Mouse (Mus musculus) heart, postnatal 4 days (tissue): ENCODE measurements around the gene Cyp3a13. TPM values are rescaled to one million over a fixed set of nuclear protein-coding genes. Genes with fewer than 3 reads are reported as not detected.
"Not testable (repeated sequence)": the region's sequence is repeated elsewhere in the genome, so short reads cannot be mapped to it uniquely, and the experiment has no call there.

ENCODE experiments used
- DNase-seq: peaks from one replicate; pipeline ENCODE4 v3.0.0; 2021
- total RNA-seq, 2 experiments: library from RNA; stranded (reverse); gene quantifications; 2 replicates each; pipeline ENCODE4 v1.2.3; 2021

The Cyp3a13 gene
- under 1 TPM; 0.09 to 0.17 TPM for total RNA-seq

DNA sequence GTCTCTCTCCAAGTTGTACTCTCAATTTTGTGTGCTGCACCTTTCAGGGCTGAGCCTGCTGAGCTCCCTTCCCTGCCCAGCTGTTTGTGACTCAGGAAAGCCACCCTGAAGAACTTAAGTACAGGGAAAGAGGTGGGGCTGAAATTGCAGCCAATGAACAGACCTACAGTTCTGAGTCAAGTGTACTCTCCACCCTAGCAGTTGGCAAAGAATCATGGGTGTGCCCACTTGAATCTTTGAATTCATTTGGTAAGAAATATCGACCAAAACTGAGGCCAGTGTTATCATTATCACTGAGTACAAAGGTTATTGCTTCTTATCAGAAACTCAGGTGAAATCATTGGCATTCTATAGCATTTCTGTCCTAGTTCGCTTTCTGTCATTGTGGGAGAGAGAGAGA is at the start of gene Cyp3a13:
Gene Cyp3a13 (minus strand): TSS at position 88 of the 400 bp plus-strand sequence.
- DNase-seq: no peak

DNA sequence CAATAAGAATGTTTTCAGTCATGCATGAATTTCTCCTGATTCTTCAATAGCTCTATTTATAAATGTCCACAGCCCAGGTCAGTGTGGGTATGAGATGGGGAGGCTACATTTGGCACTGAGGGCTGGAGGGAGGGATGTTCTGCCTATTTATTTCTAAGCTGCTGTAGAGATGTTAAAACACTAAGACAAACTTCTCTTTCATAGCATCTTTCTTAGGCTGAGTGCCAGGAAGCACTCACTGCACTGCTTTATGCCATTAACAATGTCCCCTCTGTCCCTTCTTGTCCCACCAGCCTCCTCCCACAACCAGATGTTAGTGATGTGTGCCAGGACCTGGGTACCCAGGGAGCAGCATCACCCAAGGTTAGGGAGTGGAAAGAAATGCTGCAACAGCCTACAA is 45.1 kb upstream of the Cyp3a13 start:
- no peak for DNase-seq

DNA sequence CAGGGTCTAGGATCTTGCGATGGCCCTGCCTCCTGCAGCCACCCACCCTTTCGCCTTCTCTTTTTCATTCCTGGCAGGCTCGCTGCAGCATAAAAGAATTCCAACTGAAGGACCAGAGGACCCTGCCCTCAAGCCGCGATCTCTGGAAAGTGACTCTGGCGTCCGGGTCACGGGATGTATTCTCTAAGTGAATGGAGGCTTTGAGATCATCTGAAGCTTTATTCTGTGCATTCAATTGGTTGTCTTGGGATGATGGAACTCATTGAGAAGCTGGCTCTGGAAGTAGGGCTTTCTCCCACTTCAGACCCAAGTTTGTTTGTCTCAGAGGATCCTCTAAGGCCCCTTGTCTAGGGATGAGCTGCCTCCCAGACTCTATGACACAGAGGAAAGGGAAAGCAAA is 41.5 kb upstream of the Cyp3a13 start, which contains the start of gene Gjc3:
Gene Gjc3 (minus strand): TSS at position 154 of the 400 bp plus-strand sequence.
- DNase-seq: no peak

DNA sequence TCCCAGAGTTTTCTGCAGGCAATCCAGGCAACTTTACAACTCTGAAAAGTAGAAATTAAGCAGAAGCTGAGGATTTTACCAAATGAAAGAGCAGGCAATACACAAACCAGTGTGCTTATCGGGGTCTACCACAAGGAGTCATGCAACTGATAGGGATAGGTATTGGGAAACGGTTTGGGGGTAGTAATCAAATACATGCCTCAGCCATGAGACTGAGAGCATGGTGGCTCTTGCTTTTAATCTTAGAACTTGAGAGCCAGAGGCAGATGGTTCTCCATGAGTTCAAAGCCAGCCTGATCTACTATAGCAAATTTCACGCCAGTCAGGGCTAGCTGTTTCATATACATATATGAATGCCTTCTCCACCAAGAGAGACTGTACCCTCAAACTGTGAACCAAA is 35.0 kb upstream of the Cyp3a13 start:
- DNase-seq: no peak

DNA sequence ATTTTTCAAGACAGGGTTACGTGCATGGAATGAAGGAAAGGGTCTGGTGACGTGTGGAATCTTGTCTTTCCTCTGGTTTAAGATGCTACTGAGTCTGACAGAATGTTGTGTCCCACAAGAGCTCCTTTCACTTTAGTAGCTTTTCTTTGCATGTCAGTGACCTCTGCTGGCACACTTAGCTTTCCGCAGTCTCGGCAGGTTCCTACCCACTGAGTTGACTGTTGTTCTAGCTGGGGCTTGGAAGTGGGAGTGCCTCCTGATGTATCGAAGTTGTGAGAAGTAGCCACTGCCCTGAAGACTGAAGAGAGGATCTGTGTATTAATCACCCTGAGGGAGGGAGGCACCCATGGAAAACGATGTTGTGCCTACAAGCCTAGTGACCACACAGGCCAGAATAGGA is 29.8 kb upstream of the Cyp3a13 start:
- peak; percentile 25 for DNase-seq

DNA sequence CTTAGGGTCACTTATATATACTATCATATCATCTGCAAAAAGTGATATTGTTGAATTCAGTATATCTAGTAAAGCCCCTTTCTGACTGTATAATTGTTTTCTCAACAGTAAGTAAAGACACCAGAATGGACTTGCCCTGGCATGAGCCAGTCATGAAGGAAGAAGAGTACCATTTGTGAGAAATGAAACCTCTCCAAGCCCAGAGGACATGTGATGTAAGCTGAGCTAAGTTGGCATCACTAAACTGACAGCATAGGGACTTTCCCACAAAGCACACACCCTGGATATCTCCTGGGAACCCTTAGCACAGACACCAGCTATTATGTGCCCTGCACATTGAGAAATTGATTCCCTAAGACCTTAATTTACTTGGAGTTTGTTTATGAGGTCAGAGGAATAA is 25.9 kb upstream of the Cyp3a13 start:
- DNase-seq: no peak

DNA sequence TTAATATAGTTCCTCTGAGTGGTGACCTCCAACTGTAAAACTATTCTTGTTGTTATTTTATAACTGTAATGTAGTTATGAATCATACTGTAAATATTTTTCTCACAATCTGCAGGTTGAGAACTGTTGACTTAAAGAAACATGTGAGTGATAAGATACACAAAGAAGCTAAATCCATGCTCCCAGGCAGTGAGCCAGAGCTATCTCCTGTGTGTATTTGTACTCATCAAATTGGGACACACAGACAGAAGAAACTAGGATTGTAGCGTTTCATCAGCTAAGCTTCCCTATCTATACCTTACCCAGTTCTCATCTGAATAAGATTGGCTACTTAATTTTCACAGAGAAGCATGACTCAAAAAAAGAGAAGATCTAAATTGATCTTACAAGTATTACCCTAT is 21.7 kb upstream of the Cyp3a13 start:
- no peak for DNase-seq

DNA sequence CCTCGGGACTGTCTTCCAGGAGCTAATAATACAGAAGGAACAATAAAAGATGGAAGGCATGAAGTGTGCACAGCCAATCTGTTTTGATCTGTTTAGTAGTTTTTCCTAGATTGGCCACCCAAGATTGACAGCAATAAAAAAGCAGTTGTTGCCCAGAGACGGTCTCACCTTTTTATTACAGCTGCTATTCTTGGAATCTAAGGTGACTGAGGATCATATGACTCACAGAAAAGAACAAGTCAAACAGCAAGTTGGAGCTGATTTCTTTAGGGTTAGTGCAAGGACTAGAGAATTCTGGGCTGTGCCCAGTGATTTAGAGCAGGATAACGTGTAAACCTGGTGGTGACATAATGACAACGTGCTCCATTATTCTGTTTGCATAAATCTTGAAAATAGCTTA is 19.5 kb upstream of the Cyp3a13 start:
- DNase-seq: no peak

DNA sequence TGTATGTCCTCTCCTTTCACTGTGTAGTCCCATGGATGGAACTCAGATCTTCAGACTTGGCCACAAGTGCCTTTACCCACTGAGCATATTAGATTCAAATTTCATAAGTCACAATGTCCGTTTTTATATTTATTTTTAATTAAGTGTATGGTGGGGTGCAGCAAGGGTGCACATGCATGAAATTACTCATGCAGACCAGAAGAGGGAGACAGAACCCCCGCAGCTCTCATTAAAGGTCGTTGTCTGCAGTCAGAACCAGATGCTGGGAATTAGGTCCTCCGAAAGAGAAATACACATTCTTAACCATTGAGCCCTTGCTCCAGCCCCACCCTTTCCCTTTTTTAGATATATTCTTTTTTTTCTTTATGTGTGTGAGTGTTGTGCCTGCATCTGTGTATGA is 15.8 kb upstream of the Cyp3a13 start:
- no peak for DNase-seq

DNA sequence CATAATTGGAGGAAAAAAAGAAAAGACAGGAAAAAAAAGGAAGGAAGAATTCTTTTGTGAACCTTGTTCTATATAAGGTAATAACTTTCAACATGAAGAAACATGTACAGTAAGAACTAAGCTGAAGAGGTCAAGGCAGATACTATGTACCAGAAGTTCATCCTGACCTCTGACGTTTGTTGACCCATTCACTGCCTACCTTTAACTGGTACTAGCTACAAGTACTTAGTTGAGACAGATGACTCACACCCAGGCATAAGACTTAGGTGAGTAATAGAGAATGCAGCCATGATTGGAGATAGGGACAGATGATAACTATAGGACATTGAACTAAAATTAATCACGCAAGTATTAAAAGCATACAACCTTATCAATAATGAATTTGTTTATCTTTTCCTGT is 15.1 kb upstream of the Cyp3a13 start:
- DNase-seq: no peak

DNA sequence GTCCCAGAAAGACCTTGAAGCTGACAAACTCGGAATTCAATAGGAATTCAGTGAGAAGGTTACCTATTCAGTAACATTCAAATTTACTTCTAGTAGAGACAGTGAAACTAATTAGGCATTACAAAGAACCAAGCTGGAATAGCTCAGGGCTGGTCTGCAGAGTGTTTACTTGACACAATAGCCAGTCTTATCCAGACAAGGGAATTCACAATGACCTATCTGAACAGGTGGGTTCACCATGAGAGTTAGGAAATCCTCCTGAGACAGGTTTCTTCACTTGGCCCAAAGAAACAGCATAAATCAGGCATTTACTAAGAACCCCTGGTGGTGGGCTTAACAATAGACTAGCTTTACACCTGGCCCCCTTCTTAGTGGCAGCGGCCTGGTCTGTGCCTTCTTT is 12.5 kb upstream of the Cyp3a13 start:
- DNase-seq: not testable (repeated sequence)

DNA sequence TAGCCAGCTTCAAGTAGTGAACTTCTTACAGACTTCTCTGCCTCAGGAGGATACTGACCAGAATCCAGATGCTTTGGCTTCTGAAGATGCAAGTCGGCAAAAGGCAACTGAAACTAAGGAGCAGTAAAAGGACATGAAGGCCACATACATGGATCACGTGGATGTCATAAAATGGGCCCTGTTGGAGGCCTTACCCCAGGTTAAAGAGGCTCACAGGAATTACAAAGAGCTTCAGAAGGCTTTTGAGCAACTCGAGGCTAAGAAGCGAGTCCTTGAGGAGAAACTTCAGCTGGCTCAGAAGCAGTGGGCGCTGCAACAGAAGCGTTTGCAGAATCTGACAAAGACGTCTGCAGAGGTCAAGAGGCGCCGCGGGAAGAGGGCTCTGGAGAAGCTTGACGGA is 7.0 kb upstream of the Cyp3a13 start:
- no peak for DNase-seq

DNA sequence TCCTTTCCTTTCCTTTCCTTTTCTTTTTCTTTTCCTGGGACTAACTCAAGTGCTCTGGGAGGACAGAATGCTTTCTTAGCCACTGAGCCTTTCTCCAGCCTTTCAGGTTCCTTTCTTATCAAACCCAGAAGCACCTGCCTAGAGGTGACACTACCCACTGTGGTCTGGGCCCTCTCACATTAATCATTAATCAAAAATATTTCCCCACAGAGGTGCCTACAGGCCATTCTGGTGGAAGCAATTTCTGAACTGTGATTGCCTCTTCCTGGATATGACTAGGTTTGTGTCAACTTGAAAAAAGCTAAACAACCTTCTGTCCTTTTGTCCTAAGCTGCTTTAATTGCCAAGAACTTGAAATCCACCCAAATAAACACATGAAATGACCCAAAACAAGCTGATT is 752 bp upstream of the Cyp3a13 start:
- DNase-seq: no peak

DNA sequence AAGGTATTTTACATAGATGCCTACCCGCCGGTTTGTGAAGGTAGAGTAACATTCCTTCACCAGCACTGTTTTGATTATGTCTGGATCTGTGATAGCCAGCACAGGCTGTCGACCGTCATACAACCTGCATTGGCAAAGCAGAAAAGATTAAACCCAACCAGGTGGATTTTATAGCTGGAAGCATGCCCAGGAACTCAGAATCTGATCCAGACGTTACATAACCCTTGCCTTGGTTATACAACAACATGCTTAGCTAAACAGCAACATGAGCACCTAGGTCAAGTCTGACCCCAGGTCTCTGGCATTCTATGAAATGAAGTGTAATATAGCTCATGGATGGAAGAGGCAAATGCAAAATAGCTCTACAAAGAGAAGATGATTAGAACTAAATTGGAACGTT is 5.9 kb downstream of the Cyp3a13 start:
- DNase-seq: no peak

DNA sequence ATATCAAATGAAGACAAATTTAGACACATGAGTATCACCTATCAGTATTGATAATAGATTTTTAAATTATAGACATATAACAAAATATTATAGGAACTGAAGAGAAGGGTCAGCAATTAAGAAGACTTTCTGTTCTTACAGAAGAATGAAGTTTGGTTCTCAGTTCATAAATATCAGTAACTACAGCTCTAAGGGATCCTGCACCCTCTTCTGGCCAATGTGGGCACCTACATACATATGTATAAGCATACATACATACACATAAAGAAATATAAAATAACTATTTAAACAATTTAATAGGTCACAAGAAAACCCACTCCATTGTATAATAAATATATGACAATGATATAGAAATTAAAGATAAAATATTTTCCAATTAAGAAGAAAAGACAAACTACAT is 6.9 kb downstream of the Cyp3a13 start:
- no peak for DNase-seq

DNA sequence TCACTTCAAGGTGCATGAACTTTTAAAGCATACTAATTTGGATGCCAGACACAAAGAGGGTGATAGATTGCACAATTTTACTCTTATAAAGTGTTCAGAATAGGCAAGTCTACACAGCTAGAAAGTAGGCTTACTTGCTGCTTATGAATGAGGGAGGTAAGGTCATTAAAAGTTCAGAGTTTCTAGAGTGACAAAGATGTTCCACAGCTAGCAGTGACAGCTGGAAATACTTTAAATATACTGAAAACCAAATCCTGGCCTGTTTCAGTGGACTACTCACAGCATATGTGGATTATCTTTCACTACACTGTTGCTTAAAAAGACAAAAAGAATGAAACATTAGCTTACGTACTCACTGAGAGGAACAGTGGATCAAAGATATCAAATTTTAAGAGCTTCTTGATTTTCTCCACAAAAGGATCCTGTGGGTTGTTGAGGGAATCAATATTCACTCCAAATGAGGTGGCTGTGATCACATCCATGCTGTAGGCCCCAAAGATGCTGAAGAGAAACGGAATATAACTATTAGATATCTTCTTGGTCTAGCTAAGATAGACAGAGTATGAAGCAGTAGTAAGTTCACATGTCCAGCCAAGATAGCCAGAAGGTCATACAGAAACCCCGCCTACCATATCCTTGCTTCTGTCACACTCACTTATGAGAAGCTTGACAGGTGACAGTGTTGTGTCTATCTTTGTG is 11.7 kb downstream of the Cyp3a13 start:
- no peak for DNase-seq

DNA sequence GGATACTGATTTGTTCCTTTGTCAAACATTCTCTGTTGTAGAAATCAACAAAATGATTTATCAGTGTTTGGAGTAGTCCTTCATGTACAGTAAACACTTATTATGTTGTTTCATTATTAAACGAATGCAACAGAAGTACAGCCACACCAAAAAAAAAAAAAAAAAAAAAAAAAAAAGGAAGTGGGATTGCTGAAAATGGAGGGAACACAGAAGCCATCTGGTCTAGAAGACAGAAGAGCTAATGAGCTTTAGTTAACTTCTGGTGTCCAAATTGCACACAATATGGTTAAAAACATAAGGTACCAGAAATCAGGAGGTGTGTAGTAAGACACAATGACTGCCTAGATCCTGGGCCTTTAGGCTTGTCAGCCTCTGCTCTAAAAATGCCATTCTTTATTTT is 23.6 kb downstream of the Cyp3a13 start:
- DNase-seq: no peak

DNA sequence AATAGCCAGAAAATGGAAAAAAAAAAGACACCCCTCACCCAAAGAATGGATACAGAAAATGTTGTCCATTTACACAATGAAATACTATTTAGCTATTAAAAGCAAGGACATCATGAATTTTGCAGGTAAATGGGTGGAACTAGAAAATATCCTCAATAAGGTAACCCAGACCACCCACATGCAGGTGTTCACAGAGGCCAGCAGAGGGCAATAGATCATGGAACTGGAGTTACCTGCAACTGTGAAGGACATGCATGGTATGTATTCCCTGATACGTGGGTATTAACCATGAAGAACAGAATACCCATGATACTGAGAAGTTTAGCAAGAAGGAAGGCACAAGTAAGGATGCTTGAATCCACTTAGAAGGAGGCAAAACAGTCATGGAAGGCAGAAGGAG is 28.5 kb downstream of the Cyp3a13 start:
- DNase-seq: no peak

DNA sequence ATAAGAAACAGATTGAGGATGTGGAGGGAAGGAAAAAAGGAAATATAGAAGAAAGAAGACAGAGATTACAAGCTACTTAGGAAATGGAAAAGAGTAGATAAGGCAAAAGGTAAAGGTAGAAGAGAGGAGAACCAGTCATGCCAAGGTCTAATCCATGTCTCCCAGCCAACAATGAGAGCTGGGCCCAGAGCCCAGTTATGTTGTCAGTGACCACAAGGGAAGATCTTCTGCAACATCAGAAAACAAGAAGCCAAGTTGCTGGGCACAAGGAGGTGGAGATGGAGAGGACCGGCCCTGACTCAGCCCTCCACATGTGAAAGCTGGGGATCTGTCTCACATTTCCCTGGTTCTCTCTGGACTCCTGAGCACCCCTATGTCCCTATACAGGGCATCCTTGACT is 33.8 kb downstream of the Cyp3a13 start:
- DNase-seq: no peak

DNA sequence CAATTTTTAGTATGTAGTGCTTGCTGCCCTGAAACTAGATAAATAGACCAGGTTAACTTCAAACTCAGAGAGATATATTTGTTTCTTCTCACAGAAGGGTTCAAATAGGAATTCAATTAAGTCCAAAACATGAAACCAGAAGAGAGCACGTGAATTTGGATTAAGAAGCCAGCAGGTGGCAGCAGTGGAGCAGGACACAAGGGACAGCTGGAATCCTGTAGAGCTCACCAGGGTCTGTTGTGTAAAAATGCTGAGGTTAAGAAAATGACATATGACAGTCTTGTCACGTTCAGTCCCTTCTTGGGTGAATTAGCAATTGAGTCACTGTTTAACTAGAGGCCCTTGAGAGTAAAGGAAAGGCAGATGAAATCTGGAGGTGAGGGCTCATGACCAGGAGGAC is 35.5 kb downstream of the Cyp3a13 start:
- DNase-seq: peak; percentile 67

DNA sequence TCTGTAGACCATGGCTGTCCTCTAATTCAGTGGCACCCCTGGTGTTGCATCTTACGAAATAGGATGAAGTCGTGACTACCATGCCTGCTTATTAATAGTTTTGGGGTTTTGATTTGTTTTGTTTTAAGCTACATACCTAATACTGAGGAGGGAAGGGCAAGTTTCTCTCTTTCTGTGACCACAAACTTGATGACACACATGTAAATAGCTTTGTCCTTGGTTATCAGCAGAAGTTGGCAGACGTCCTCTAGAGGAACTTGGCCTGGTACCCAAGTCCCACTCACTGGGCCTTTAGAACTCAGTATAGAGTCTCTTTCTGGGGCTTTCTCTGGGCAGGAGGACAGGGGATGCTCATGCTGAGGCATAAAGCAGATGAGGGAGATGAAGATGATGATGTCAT is 38.1 kb downstream of the Cyp3a13 start:
- DNase-seq: no peak

DNA sequence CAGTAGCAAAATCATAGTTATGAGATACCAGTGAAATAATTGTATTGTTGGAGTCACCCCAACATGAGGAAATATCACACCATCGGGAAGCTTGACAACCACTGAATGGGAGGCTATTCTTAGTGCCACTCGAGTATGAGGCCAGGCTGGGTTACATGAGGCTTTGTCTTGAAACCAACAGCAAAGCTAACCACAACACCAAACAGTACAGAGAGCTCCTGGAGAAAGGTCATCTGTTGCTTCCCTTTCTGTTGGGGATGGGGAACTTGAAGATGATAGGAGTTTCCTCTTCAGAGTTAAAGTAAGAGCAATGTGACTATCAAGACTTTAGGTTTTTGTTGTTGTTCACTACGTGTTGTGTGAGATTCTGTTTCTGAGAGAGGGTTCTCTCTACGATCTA is 38.5 kb downstream of the Cyp3a13 start:
- DNase-seq: no peak

DNA sequence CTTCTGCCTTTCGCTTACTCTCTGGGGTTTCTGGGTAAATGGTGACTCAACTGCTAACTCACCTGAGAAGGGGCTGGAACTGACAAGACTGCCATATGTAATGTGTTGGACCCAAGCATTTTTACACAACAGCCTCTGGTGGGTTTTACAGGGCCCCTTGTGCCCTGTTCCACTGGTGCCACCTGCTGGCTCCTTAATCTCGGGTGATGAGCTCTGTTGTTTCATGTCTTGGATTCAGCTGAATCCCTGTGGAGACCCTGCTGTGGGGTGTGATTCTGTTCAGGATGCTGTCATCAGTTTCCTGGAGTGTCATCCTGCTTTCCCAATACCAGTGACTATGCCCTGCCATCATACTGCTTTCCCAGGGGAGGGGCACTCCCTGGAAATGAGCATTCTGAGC is 43.6 kb downstream of the Cyp3a13 start:
- peak; percentile 56 for DNase-seq

DNA sequence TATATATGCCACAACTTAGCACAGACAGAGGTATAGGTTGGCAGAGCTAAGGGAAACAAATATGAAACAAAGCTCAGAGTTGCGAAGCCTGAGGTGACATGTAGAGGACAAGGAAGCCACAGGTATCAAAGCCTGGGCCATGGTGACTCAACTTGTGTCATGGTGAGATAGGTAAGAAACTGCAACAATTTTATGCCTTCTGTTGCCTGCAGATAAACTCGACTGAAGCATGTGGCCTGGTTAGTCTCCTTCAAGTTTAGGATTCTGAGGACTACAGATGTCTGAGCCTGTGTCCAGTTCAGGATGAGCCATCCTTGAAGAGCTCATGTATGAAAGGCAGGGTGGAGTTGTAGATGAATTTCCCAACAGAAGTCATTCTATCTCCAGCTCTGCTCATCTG is 46.4 kb downstream of the Cyp3a13 start:
- no peak for DNase-seq

DNA sequence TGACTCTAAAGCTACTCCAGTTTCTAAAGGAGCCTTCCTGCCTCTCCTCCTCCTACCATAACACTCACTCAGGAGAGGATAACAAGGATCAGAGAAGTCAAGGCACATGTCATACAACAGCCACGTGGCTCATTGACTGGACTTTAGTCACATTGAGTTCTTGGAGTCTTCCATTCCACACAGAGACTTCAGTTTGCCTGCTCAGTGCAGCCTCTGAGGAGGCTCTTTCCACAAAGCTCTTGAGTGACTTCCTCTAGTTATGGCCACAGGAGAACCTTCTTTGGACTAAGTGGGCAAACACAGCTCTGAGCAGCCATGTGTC is 49.1 kb downstream of the Cyp3a13 start:
- not testable (repeated sequence) for DNase-seq
